Mouse (Mus musculus) midbrain, embryonic 11.5 days (tissue): ENCODE results near the gene Samd13. TPM values are rescaled to one million over a fixed set of nuclear protein-coding genes. Genes with fewer than 3 reads are reported as not detected.
A peak's percentile ranks its signal among the peaks of the same experiment; 100 is the strongest.

Experiments
- ATAC-seq: fragments of 200-750 bp; cut with Nextera tagmentation; 2 replicates; pipeline ENCODE4 v1.8.0; 2017; ENCODE audit warnings: moderate TSS enrichment, moderate library complexity; ENCODE audit not compliant: low FRiP score
- DNase-seq: peaks from one replicate; pipeline ENCODE4 v3.0.0; 2015; ENCODE audit warnings: low spot score; ENCODE audit errors: missing footprints
- H3K27ac ChIP-seq: fragments of 300-500 bp; sonication (generic); 2 replicates; pipeline ENCODE4 v1.5.1; 2014; ENCODE audit warnings: low read depth, low read length
- H3K27me3 ChIP-seq: fragments of 300-500 bp; sonication (generic); 2 replicates; pipeline ENCODE4 v1.6.1; 2014; ENCODE audit warnings: mild to moderate bottlenecking, low read length, moderate library complexity, mixed read lengths; ENCODE audit not compliant: control insufficient read depth, insufficient read depth
- H3K36me3 ChIP-seq: fragments of 300-500 bp; sonication (generic); 2 replicates; pipeline ENCODE4 v1.6.1; 2014; ENCODE audit warnings: mild to moderate bottlenecking, low read length, moderate library complexity, mixed read lengths; ENCODE audit not compliant: control insufficient read depth, insufficient read depth
- H3K4me1 ChIP-seq: fragments of 300-500 bp; sonication (generic); 2 replicates; pipeline ENCODE4 v1.6.1; 2014; ENCODE audit warnings: low read length; ENCODE audit not compliant: control insufficient read depth, insufficient read depth
- H3K4me2 ChIP-seq: fragments of 300-500 bp; sonication (generic); 2 replicates; pipeline ENCODE4 v1.6.1; 2014; ENCODE audit warnings: mild to moderate bottlenecking, moderate library complexity
- H3K4me3 ChIP-seq: fragments of 300-500 bp; sonication (generic); 2 replicates; pipeline ENCODE4 v1.5.1; 2014; ENCODE audit warnings: low read depth, low read length
- H3K9ac ChIP-seq: fragments of 300-500 bp; sonication (generic); 2 replicates; pipeline ENCODE4 v1.6.1; 2014; ENCODE audit warnings: low read length
- H3K9me3 ChIP-seq: fragments of 300-500 bp; sonication (generic); 2 replicates; pipeline ENCODE4 v1.6.1; 2016; ENCODE audit warnings: low read length; ENCODE audit not compliant: control insufficient read depth
- WGBS: fragments of 180-500 bp; shearing (Covaris S2); extraction: QIAGEN DNeasy Blood & Tissue Kit; methylation state at CpG from one replicate; pipeline ENCODE4 v1.1.7; 2014; 5-methylcytosine and 5-hydroxymethylcytosine counted together
- polyA plus RNA-seq: library from polyadenylated mRNA; unstranded; fragments of >200 nt; fragmentation: Nextera tagmentation; extraction: Ambion mirVana; gene quantifications from 2 replicates; pipeline ENCODE4 v1.2.1, GENCODE M21; 2014

The Samd13 gene
- 0.26 and 0.80 TPM in 2 replicates for polyA plus RNA-seq

GRCm38 (mm10) chr3:146684811-146685675, at the start of gene Samd13:
Gene Samd13 (minus strand): TSS chr3:146685592.
- H3K4me2 ChIP-seq = peak within 1 kb of the TSS; percentile 69
- peak within 1 kb of the TSS; percentile 43 for H3K4me3 ChIP-seq
- no peaks in the 10 kb centered on the region for H3K27me3 ChIP-seq
- H3K27ac ChIP-seq = no peak within 1 kb of the TSS
- 6% methylated on average over 50 of the region's 50 CpGs for WGBS
- H3K9me3 ChIP-seq = no peaks in the 10 kb centered on the region
- peak within 1 kb of the TSS; percentile 63 for H3K9ac ChIP-seq
- peak; percentile 97 for ATAC-seq
- peaks cover 8% of the 10 kb centered on the region; the same call in 1 of the 2 replicates for H3K4me1 ChIP-seq
- peak; percentile 97 for DNase-seq
- H3K36me3 ChIP-seq = no peaks in the 10 kb centered on the region

GRCm38 (mm10) chr3:146731499-146731898, 46.1 kb upstream of the Samd13 start:
- H3K4me1 ChIP-seq = no peaks in the 10 kb centered on the region
- no peaks in the 10 kb centered on the region for H3K27me3 ChIP-seq
- no peak for DNase-seq
- no peak overlapping the region for H3K27ac ChIP-seq
- H3K9me3 ChIP-seq = no peaks in the 10 kb centered on the region
- H3K4me3 ChIP-seq = no peak overlapping the region
- H3K4me2 ChIP-seq = no peak overlapping the region
- H3K36me3 ChIP-seq = peaks cover 11% of the 10 kb centered on the region; the same call in 1 of the 2 replicates
- 93% methylated on average over 11 of the region's 11 CpGs for WGBS
- no peak for ATAC-seq
- no peak overlapping the region for H3K9ac ChIP-seq

GRCm38 (mm10) chr3:146723037-146723436, 37.6 kb upstream of the Samd13 start:
- Histone ChIP-seq H3K4me3 (no peak overlapping the region), H3K4me1 (no peaks in the 10 kb centered on the region), H3K36me3 (peaks cover 6% of the 10 kb centered on the region; the same call in 1 of the 2 replicates), H3K9ac (no peak overlapping the region), H3K9me3 (peaks cover 3% of the 10 kb centered on the region; the same call in 1 of the 2 replicates), H3K4me2 (no peak overlapping the region), H3K27ac (no peak overlapping the region), H3K27me3 (no peaks in the 10 kb centered on the region)
- 84% methylated on average over 3 of the region's 3 CpGs for WGBS
- no peak for ATAC-seq
- no peak for DNase-seq

- Histone ChIP-seq H3K36me3 (no peaks in the 10 kb centered on the region), H3K4me2 (no peak overlapping the region), H3K9ac (no peak overlapping the region), H3K27me3 (no peaks in the 10 kb centered on the region), H3K4me3 (no peak overlapping the region), H3K27ac (no peak overlapping the region), H3K9me3 (no peaks in the 10 kb centered on the region), H3K4me1 (no peaks in the 10 kb centered on the region)
- ATAC-seq (no peak), DNase-seq (no peak)
- 75% methylated on average over 4 of the region's 4 CpGs for WGBS
Observed at GRCm38 (mm10) chr3:146719696-146720095, 34.3 kb upstream of the Samd13 start.

- Histone ChIP-seq H3K9me3 (no peaks in the 10 kb centered on the region), H3K4me2 (no peak overlapping the region), H3K9ac (no peak overlapping the region), H3K4me1 (no peaks in the 10 kb centered on the region), H3K27me3 (no peaks in the 10 kb centered on the region), H3K4me3 (no peak overlapping the region), H3K36me3 (no peaks in the 10 kb centered on the region), H3K27ac (no peak overlapping the region)
- WGBS = 70% methylated on average over 5 of the region's 5 CpGs
- DNase-seq (no peak), ATAC-seq (no peak)
Observed at GRCm38 (mm10) chr3:146718251-146718650, 32.9 kb upstream of the Samd13 start.

- 78% methylated on average over 7 of the region's 7 CpGs for WGBS
- Histone ChIP-seq H3K27me3 (no peaks in the 10 kb centered on the region), H3K9me3 (no peaks in the 10 kb centered on the region), H3K4me2 (no peak overlapping the region), H3K9ac (no peak overlapping the region), H3K4me1 (no peaks in the 10 kb centered on the region), H3K36me3 (no peaks in the 10 kb centered on the region), H3K4me3 (no peak overlapping the region), H3K27ac (no peak overlapping the region)
- no peak for ATAC-seq
- DNase-seq = no peak
Observed at GRCm38 (mm10) chr3:146712305-146712704, 26.9 kb upstream of the Samd13 start.

GRCm38 (mm10) chr3:146711559-146711958, 26.2 kb upstream of the Samd13 start:
- no peaks in the 10 kb centered on the region for H3K4me1 ChIP-seq
- H3K27me3 ChIP-seq = no peaks in the 10 kb centered on the region
- H3K9me3 ChIP-seq = no peaks in the 10 kb centered on the region
- no peak for ATAC-seq
- DNase-seq = no peak
- 73% methylated on average over 6 of the region's 6 CpGs for WGBS
- no peaks in the 10 kb centered on the region for H3K36me3 ChIP-seq
- H3K27ac ChIP-seq = no peak overlapping the region
- no peak overlapping the region for H3K9ac ChIP-seq
- no peak overlapping the region for H3K4me3 ChIP-seq
- H3K4me2 ChIP-seq = no peak overlapping the region

GRCm38 (mm10) chr3:146711084-146711483, 25.7 kb upstream of the Samd13 start:
- no peak overlapping the region for H3K9ac ChIP-seq
- H3K4me3 ChIP-seq = no peak overlapping the region
- no peaks in the 10 kb centered on the region for H3K9me3 ChIP-seq
- no peaks in the 10 kb centered on the region for H3K27me3 ChIP-seq
- DNase-seq = no peak
- no peak overlapping the region for H3K27ac ChIP-seq
- WGBS = 90% methylated on average over 7 of the region's 7 CpGs
- H3K4me1 ChIP-seq = no peaks in the 10 kb centered on the region
- H3K4me2 ChIP-seq = no peak overlapping the region
- no peaks in the 10 kb centered on the region for H3K36me3 ChIP-seq
- ATAC-seq = no peak

GRCm38 (mm10) chr3:146709086-146709485, 23.7 kb upstream of the Samd13 start:
- 72% methylated on average over 1 of the region's 1 CpGs for WGBS
- H3K27me3 ChIP-seq = no peaks in the 10 kb centered on the region
- no peak overlapping the region for H3K4me3 ChIP-seq
- H3K4me1 ChIP-seq = no peaks in the 10 kb centered on the region
- H3K27ac ChIP-seq = no peak overlapping the region
- no peaks in the 10 kb centered on the region for H3K9me3 ChIP-seq
- H3K36me3 ChIP-seq = no peaks in the 10 kb centered on the region
- ATAC-seq (no peak), DNase-seq (no peak)
- no peak overlapping the region for H3K9ac ChIP-seq
- H3K4me2 ChIP-seq = no peak overlapping the region
